Mouse (Mus musculus) embryonic facial prominence, embryonic 12.5 days (tissue): ENCODE measurements around the gene Tox2. TPM values are rescaled to one million over a fixed set of nuclear protein-coding genes. Genes with fewer than 3 reads are reported as not detected.

Experiments
- ATAC-seq: fragments of 200-750 bp; cut with Nextera tagmentation; 2 replicates; pipeline ENCODE4 v1.8.0; 2017; ENCODE audit not compliant: insufficient number of reproducible peaks, insufficient read depth, low FRiP score, low TSS enrichment
- H3K27ac ChIP-seq: fragments of 300-500 bp; sonication (generic); 2 replicates; pipeline ENCODE4 v1.5.1; 2016; ENCODE audit warnings: mild to moderate bottlenecking
- H3K27me3 ChIP-seq: fragments of 300-500 bp; sonication (generic); 2 replicates; pipeline ENCODE4 v1.6.1; 2016; ENCODE audit warnings: mild to moderate bottlenecking, moderate library complexity
- H3K36me3 ChIP-seq: fragments of 300-500 bp; sonication (generic); 2 replicates; pipeline ENCODE4 v1.6.1; 2016; ENCODE audit warnings: mild to moderate bottlenecking
- H3K4me1 ChIP-seq: fragments of 300-500 bp; sonication (generic); 2 replicates; pipeline ENCODE4 v1.6.1; 2016
- H3K4me2 ChIP-seq: fragments of 300-500 bp; sonication (generic); replicated peaks from 2 replicates; pipeline ENCODE4 v1.6.1; 2016; ENCODE audit warnings: mild to moderate bottlenecking, moderate library complexity
- H3K4me3 ChIP-seq: fragments of 300-500 bp; sonication (generic); 2 replicates; pipeline ENCODE4 v1.5.1; 2016; ENCODE audit warnings: mild to moderate bottlenecking
- H3K9ac ChIP-seq: fragments of 300-500 bp; sonication (generic); 2 replicates; pipeline ENCODE4 v1.6.1; 2016; ENCODE audit warnings: mild to moderate bottlenecking, moderate library complexity
- H3K9me3 ChIP-seq: fragments of 300-500 bp; sonication (generic); 2 replicates; pipeline ENCODE4 v1.6.1; 2016; ENCODE audit warnings: mild to moderate bottlenecking, moderate library complexity
- whole genome bisulfite sequencing: fragments of 180-500 bp; shearing (Covaris S2); methylation state at CpG from one replicate; pipeline ENCODE4 v1.1.7; 2016; 5-methylcytosine and 5-hydroxymethylcytosine counted together
- polyA plus RNA-seq: library from polyadenylated mRNA; unstranded; fragments of >200 nt; fragmentation: Nextera tagmentation; extraction: Ambion mirVana; gene quantifications from 2 replicates; pipeline ENCODE4 v1.2.1, GENCODE M21; 2016

Tox2 gene
- 5.2 and 6.1 TPM in 2 replicates for polyA plus RNA-seq

- peak within 1 kb of the TSS; percentile 53 for H3K4me3 ChIP-seq
- H3K36me3 ChIP-seq = no peaks in the 10 kb centered on the region
- peak within 1 kb of the TSS; percentile 52 for H3K9ac ChIP-seq
- peak within 1 kb of the TSS; percentile 85 for H3K4me2 ChIP-seq
- WGBS = 1% methylated on average over 69 of the region's 79 CpGs
- peak; percentile 88 for ATAC-seq
- H3K4me1 ChIP-seq = peaks cover 15% of the 10 kb centered on the region; the same call in 1 of the 2 replicates
- peaks cover 46% of the 10 kb centered on the region for H3K27me3 ChIP-seq
- H3K27ac ChIP-seq = no peak within 1 kb of the TSS
- H3K9me3 ChIP-seq = peaks cover 11% of the 10 kb centered on the region; the same call in 1 of the 2 replicates
Observed at GRCm38 (mm10) chr2:163202884-163203634, at the start of gene Tox2. Gene Tox2 (plus strand): TSS chr2:163203125.

DNA sequence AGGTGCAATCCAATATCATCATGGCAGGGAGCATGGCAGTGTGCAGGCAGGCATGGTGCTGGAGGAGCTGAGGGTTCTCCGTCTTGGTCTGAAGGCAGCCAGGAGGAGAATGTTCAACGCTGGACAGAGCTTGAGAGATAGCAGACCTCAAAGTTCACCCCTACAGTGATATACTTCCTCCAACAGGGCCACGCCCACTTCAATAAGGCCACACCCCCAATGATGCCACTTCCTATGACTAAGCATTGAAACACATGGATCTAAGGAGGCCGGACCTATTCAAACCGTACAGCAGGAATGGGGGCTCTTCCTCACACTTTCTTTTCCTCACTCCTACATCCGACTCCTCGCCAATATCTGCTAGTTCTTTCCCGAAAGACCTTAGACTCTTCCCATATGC is 48.3 kb upstream of the Tox2 start:
- no peaks in the 10 kb centered on the region for H3K9me3 ChIP-seq
- H3K9ac ChIP-seq = no peak overlapping the region
- H3K4me3 ChIP-seq = no peak overlapping the region
- no peak overlapping the region for H3K27ac ChIP-seq
- H3K36me3 ChIP-seq = no peaks in the 10 kb centered on the region
- H3K4me1 ChIP-seq = no peaks in the 10 kb centered on the region
- 89% methylated on average over 8 of the region's 8 CpGs for WGBS
- no peak overlapping the region for H3K4me2 ChIP-seq
- no peak for ATAC-seq
- no peaks in the 10 kb centered on the region for H3K27me3 ChIP-seq

DNA sequence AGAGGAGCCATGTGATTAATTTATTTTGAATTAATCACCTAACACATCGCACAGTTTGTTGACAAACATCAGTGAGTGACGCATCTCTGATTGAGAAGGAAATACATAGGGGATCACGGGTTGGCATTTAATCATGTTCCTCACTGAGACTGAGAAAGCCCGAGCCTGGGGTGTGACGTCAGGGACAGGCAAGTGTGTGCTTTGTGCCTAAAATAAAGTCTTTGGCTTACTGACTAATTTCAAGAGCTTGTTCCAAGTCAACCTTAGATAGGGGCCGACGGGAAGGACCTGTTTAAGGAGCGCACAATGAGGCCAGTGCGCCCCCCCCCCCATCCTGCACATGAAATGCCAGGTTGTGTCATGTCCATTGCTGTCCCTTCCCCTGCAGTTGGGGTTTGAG is 43.9 kb upstream of the Tox2 start:
- H3K9me3 ChIP-seq = no peaks in the 10 kb centered on the region
- 94% methylated on average over 9 of the region's 9 CpGs for WGBS
- ATAC-seq = no peak
- H3K4me2 ChIP-seq = no peak overlapping the region
- no peak overlapping the region for H3K9ac ChIP-seq
- H3K36me3 ChIP-seq = no peaks in the 10 kb centered on the region
- H3K27me3 ChIP-seq = no peaks in the 10 kb centered on the region
- no peaks in the 10 kb centered on the region for H3K4me1 ChIP-seq
- no peak overlapping the region for H3K27ac ChIP-seq
- no peak overlapping the region for H3K4me3 ChIP-seq

- H3K4me1 ChIP-seq = no peaks in the 10 kb centered on the region
- H3K9me3 ChIP-seq = no peaks in the 10 kb centered on the region
- 80% methylated on average over 10 of the region's 10 CpGs for WGBS
- no peak overlapping the region for H3K4me2 ChIP-seq
- no peaks in the 10 kb centered on the region for H3K27me3 ChIP-seq
- no peak overlapping the region for H3K9ac ChIP-seq
- no peaks in the 10 kb centered on the region for H3K36me3 ChIP-seq
- no peak overlapping the region for H3K27ac ChIP-seq
- H3K4me3 ChIP-seq = no peak overlapping the region
- no peak for ATAC-seq
Observed at GRCm38 (mm10) chr2:163164461-163164990, 38.4 kb upstream of the Tox2 start.

- H3K27me3 ChIP-seq = no peaks in the 10 kb centered on the region
- H3K9me3 ChIP-seq = no peaks in the 10 kb centered on the region
- H3K9ac ChIP-seq = no peak overlapping the region
- no peak overlapping the region for H3K27ac ChIP-seq
- H3K4me3 ChIP-seq = no peak overlapping the region
- no peak overlapping the region for H3K4me2 ChIP-seq
- H3K36me3 ChIP-seq = no peaks in the 10 kb centered on the region
- 47% methylated on average over 13 of the region's 13 CpGs for WGBS
- no peak; the same call in 1 of the 2 replicates for ATAC-seq
- H3K4me1 ChIP-seq = no peaks in the 10 kb centered on the region
Observed at GRCm38 (mm10) chr2:163166067-163166805, 36.7 kb upstream of the Tox2 start.

DNA sequence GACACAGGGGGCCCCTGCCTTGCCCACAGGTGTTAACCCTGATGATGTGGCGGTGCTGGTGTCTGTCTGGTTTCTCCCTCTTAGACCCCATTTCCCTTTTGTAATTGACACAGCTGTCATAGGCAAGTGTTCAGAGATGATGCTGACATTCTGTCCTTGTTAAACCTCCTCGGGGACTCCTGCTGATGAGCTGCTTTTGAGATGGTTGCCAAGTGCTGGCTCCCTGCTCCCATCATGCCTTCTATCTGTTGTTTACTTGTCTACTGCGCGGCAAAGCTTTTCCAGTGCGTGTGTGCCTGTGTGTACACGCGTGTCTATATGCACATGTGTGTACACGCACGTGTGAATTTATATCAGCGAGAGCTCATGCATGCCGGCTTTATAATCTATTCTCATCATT is 31.0 kb upstream of the Tox2 start:
- Histone ChIP-seq H3K27me3 (no peaks in the 10 kb centered on the region), H3K9me3 (no peaks in the 10 kb centered on the region), H3K4me2 (no peak overlapping the region), H3K36me3 (no peaks in the 10 kb centered on the region), H3K27ac (no peak overlapping the region), H3K4me1 (no peaks in the 10 kb centered on the region), H3K4me3 (no peak overlapping the region), H3K9ac (no peak overlapping the region)
- WGBS = 88% methylated on average over 11 of the region's 11 CpGs
- no peak for ATAC-seq

DNA sequence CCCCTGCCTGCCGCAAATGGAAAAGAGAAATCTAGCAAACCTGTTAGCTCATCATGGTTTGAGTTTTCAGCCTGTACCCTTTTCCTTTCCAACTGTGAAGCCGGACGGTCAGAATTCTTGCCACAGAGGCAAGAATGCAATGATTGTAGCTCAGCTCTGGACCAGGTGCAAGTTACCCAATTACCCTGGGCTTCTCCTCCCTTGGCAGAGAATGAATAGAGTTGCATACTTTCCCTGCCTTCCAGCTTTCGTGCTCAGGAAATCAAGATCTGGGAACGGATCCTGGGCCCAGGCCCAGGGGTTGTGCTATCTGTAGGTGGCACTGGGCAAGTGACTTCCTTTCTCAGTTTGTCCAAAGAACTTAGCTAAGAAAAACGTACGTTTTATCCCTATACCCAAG is 28.9 kb upstream of the Tox2 start:
- H3K27me3 ChIP-seq = no peaks in the 10 kb centered on the region
- no peak overlapping the region for H3K4me2 ChIP-seq
- no peaks in the 10 kb centered on the region for H3K36me3 ChIP-seq
- H3K27ac ChIP-seq = no peak overlapping the region
- H3K4me1 ChIP-seq = no peaks in the 10 kb centered on the region
- ATAC-seq = no peak
- H3K9ac ChIP-seq = no peak overlapping the region
- WGBS = 65% methylated on average over 7 of the region's 7 CpGs
- no peak overlapping the region for H3K4me3 ChIP-seq
- H3K9me3 ChIP-seq = no peaks in the 10 kb centered on the region

DNA sequence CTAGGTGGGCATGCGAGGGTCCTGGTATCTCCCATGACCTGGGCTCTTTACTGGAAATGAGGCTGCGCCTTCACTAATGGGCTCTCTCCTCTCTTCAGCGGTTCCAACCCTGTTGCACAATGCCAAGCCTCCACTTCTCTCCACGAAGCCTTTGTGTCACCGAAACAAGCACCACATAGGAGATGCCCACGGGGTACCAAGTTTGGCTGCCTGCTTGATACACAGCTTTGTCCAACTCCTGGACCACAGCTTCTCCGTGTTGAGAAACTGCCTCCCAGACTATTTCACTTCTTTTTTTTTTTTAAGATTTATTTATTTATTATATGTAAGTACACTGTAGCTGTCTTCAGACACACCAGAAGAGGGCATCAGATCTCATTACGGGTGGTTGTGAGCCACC is 27.1 kb upstream of the Tox2 start:
- WGBS = 92% methylated on average over 8 of the region's 8 CpGs

GRCm38 (mm10) chr2:163176502-163176901 is 26.4 kb upstream of the Tox2 start:
- no peak overlapping the region for H3K9ac ChIP-seq
- H3K9me3 ChIP-seq = no peaks in the 10 kb centered on the region
- H3K36me3 ChIP-seq = no peaks in the 10 kb centered on the region
- H3K27ac ChIP-seq = no peak overlapping the region
- no peaks in the 10 kb centered on the region for H3K27me3 ChIP-seq
- ATAC-seq = no peak
- H3K4me2 ChIP-seq = no peak overlapping the region
- H3K4me3 ChIP-seq = no peak overlapping the region
- 59% methylated on average over 7 of the region's 7 CpGs for WGBS
- H3K4me1 ChIP-seq = no peaks in the 10 kb centered on the region

More for the DNA sequence above, 27.1 kb upstream of the Tox2 start:
- no peak overlapping the region for H3K4me2 ChIP-seq
- no peaks in the 10 kb centered on the region for H3K36me3 ChIP-seq
- H3K4me1 ChIP-seq = no peaks in the 10 kb centered on the region
- no peaks in the 10 kb centered on the region for H3K9me3 ChIP-seq
- H3K4me3 ChIP-seq = no peak overlapping the region
- H3K27ac ChIP-seq = no peak overlapping the region
- H3K9ac ChIP-seq = no peak overlapping the region
- no peak for ATAC-seq
- no peaks in the 10 kb centered on the region for H3K27me3 ChIP-seq

- Histone ChIP-seq H3K4me1 (peaks cover 12% of the 10 kb centered on the region), H3K4me3 (no peak overlapping the region), H3K36me3 (no peaks in the 10 kb centered on the region), H3K9ac (no peak overlapping the region), H3K27me3 (no peaks in the 10 kb centered on the region), H3K9me3 (no peaks in the 10 kb centered on the region), H3K4me2 (no peak overlapping the region), H3K27ac (no peak overlapping the region)
- 62% methylated on average over 11 of the region's 11 CpGs for WGBS
- no peak for ATAC-seq
Observed at GRCm38 (mm10) chr2:163187552-163187951, 15.4 kb upstream of the Tox2 start.

GRCm38 (mm10) chr2:163189596-163189995 is 13.3 kb upstream of the Tox2 start:
- Histone ChIP-seq H3K27ac (peak overlapping the region; percentile 46; the same call in 1 of the 2 replicates), H3K4me3 (no peak overlapping the region), H3K27me3 (0 out of 2 replicates have a peak, but pooled peaks cover 2% of the 10 kb centered on the region), H3K4me2 (no peak overlapping the region), H3K36me3 (no peaks in the 10 kb centered on the region), H3K9me3 (no peaks in the 10 kb centered on the region), H3K4me1 (peaks cover 24% of the 10 kb centered on the region), H3K9ac (no peak overlapping the region)
- 10% methylated on average over 5 of the region's 5 CpGs for WGBS
- ATAC-seq = peak; percentile 62; the same call in 1 of the 2 replicates
